Mouse (Mus musculus): ENCODE data around the gene Gmds. TPM values are rescaled to one million over a fixed set of nuclear protein-coding genes. Genes with fewer than 3 reads are reported as not detected.

The Gmds gene
- polyA plus RNA-seq, 2 experiments from 2014 or later = 12.9 to 21.0 TPM

GRCm38 (mm10) chr13:32145916-32146315 lies 192.6 kb downstream of the Gmds start:
- ATAC-seq = no peak

- no peak for ATAC-seq
Observed at GRCm38 (mm10) chr13:32145179-32145578, 193.4 kb downstream of the Gmds start.

DNA sequence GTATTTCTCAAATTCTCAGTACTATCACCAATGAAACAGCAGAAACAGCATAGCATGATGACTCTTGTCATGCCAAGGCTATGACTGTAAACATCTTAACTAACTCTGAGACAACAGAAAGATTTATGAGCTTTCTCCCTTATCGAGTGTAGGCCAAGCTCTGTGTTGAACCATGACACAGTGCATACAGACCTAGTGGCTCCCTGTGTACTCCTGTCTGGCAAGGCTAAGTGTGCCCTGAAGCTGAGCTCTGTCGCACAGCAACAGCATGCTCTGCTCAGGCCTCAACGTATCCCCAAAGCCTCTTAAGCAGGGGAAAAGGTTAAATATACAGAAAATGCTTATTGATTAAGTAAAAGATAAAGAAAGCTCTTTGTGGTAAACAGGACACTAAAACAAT lies 194.9 kb downstream of the Gmds start:
- ATAC-seq = no peak

DNA sequence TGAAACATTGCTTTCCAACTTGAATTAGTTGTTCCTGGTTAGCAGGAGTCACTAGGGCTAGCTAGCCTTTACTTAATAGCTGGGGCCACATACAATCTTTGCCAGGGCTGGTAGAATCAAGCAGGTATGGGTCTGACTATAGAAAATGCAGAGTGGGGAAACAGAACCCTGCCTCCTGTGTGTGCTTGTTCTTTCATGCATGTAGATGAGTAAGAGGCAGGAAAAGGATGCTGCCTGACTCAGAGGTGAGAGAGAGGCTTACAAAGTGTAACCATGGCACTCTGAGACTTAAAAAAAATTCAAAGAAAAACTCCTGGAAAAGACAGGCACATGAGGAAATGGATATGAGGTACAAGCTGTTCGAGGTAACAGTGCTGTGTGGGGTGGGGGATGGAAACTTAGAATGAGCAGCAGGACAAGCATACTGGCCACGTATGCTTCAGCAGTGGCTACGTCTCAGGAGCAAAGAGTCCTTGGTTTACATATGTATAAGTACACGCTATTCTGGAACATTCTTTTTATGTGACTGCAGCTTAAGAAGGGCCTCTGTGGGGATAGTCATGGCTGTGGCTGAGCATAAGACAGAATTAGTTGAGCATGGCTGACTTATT lies 203.8 kb downstream of the Gmds start:
- ATAC-seq = no peak

DNA sequence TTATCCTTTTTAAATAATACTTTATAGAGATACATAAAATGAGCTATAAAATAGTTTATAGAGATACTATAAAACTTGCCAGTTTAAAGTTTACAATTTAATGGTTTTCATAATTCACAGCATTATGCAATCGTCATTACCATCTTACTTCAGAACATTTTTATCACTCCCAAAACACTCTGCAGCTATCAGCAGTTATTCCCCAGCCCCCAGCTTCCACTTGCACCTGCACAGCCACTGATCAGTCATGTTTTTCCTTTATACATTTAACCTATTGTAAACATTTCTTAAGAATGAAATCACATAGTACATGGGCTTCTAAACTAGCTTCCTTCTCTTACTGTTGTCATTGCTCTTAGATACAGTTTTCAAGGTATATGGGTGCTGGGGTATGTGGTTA lies 208.6 kb downstream of the Gmds start:
- ATAC-seq = no peak

DNA sequence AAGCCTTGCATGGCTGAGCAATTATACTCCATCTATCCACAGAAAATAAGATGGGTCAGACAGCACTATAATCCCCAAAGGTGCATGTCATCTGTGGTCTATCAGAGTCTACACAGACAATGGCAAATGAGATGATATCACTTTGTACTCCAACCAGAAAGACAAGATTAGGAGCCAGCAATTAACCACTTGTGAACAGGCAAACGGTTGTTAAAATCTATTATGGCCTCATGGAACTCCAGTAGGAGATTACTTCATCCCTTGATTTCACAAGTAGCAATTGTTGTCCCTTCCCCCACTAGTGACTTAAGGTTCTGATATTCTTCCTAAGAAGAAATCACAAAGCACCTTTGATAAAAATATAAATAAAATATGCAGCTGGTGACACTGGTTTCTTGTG lies 220.2 kb downstream of the Gmds start:
- ATAC-seq = no peak

DNA sequence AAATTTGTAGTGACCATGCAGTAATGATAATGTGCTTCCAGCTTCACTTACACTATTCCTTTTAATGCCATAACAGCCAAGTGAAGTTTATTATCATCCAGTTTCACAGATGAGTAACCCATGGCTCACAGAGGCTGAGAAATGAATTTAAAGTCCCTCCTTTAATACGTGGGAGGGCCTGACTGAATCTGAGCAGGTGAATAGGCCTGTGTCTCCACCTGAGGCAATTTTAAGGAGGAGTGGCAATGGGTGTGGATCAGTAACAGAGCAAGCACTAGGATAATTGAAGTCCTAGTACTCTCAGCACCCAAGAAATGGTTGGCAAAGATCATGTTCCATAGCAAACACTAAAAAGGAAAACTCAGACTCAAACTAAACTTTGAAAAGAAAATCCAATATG lies 223.1 kb downstream of the Gmds start:
- no peak for ATAC-seq

DNA sequence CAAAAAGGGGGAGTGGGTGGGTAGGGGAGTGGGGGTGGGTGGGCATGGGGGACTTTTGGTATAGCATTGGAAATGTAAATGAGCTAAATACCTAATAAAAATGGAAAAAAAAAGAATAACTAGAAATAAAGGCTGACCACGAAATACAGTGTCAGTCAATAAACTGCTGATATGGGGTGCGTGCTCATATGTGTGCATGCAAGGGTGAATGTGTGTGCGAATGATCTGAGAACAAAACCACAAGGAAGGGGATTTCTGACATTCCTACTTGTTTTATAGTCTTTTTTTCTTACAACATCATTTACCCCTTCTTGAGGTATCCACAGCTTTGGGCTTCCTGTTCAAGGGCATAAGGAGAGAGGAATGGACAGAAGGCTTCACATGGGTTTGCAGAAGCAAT lies 224.7 kb downstream of the Gmds start:
- no peak for ATAC-seq

GRCm38 (mm10) chr13:32088303-32088977 lies 250.1 kb downstream of the Gmds start:
- ATAC-seq = no peak

DNA sequence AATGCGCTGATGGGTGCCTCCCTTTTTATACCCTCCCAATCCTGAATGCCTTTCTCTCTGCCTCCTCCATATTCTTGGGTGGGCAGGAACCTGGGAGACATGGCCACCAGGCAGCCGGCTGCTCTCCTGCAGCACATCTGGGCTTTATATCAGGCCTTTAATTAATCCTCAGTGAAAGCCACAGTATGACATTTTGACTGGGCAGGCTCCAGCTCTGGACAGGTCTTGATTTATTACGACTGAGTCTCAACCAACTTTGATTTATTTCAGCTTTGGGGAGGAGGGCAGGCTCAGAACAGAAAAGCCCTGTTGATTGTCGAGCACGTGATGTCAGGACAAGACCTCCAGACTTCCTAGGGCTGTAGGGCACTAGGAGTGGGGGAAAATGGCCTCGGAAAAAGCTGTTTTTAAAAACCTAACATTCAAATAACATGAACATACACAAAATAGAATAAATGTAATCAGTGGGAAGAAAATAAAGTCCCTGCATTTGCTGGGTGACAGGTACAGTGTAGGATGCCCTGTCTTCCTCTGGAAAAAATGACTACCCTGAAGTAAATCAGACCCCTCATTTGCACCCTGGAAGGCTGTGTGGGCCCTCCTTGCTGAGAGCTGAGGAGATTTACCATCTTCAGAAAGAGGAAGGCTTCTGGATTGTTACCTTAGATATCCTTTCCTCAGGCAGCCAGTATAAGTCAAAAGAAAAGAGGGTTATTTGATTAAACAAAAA lies 257.9 kb downstream of the Gmds start:
- ATAC-seq = no peak

GRCm38 (mm10) chr13:32073630-32074029 lies 264.9 kb downstream of the Gmds start:
- no peak for ATAC-seq

GRCm38 (mm10) chr13:32055321-32055720 lies 283.2 kb downstream of the Gmds start:
- ATAC-seq = no peak

DNA sequence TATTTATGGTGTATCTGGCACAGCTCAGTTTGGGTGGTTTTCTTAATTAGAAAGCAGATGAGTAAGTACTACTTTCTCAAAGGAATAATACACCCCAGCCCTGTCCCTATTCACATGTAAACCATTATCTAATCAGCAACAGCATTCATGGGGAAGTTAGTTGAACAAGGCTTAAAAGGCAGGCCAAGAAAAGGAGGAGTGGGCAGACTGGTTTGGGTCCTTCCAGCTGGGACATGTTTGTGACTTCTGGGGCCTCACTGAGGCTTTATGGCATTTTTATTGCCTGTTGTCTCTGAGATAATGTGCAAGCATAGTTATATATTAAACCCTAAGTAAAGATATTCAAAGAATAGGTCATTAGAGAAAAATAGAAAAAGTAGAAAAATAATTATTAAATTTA lies 285.0 kb downstream of the Gmds start:
- ATAC-seq = no peak

GRCm38 (mm10) chr13:32047980-32048959 lies 290.3 kb downstream of the Gmds start:
- ATAC-seq = no peak

- ATAC-seq = no peak
Observed at GRCm38 (mm10) chr13:32046961-32047360, 291.6 kb downstream of the Gmds start.

GRCm38 (mm10) chr13:32042748-32043147 lies 295.8 kb downstream of the Gmds start:
- ATAC-seq = no peak

DNA sequence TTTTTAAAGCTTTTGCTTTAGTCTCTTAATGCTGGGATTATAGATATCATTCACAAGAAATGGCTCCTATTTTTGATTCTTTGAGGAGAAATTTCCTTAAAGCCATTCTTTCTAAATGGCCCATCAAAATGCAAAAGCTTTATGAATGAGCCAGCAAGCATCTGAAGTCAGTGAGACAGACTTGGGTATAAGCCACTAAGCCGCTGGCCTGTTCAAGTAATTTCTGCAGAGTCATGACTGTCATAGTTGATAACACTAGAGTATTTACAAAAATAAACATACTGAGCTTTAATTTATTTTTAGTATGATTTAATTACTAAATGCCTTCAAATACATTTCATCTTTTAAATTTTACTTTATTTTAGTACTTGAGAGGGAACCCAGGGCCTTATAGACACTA lies 297.7 kb downstream of the Gmds start:
- ATAC-seq = no peak

DNA sequence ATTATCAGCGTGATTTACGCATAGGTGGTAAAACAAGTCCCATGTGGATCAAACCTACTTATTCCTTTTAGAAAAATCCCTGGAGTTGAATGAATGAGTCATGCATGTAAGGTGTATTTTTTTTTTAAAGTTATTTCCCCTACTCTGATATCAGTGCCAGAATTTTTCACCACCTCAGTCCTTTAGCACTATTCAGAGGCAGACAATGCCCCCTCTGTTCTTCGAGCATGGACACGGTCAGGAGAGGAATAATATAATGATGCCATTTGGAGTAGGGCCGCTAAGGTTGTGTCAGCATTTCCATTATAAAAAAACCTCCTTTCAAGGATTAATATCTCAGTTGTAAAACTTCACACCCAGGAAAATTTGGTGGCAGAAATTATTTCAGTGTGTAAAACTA lies 301.6 kb downstream of the Gmds start:
- no peak for ATAC-seq

GRCm38 (mm10) chr13:32034799-32035448 lies 303.6 kb downstream of the Gmds start:
- no peak for ATAC-seq

- no peak for ATAC-seq
Observed at GRCm38 (mm10) chr13:32034139-32034538, 304.4 kb downstream of the Gmds start.

- ATAC-seq = no peak
Observed at GRCm38 (mm10) chr13:32026226-32026975, 312.1 kb downstream of the Gmds start.

All from CD4-positive, CD25-positive, alpha-beta regulatory T cell, adult 4 months (primary cell).